Mouse (Mus musculus) limb, embryonic 12.5 days (tissue): Measurements from ENCODE around the gene Ago3. TPM values are rescaled to one million over a fixed set of nuclear protein-coding genes. Genes with fewer than 3 reads are reported as not detected.

Source experiments
- ATAC-seq: fragments of 200-750 bp; cut with Nextera tagmentation; 2 replicates; pipeline ENCODE4 v1.8.0; 2017; ENCODE audit warnings: low read depth, moderate TSS enrichment; ENCODE audit not compliant: insufficient number of reproducible peaks, insufficient read depth, low FRiP score, low TSS enrichment
- H3K27ac ChIP-seq: fragments of 300-500 bp; sonication (generic); 2 replicates; pipeline ENCODE4 v1.5.1; 2016; ENCODE audit warnings: mild to moderate bottlenecking, moderate library complexity
- H3K27me3 ChIP-seq: fragments of 300-500 bp; sonication (generic); 2 replicates; pipeline ENCODE4 v1.6.1; 2016; ENCODE audit warnings: mild to moderate bottlenecking, moderate library complexity
- H3K36me3 ChIP-seq: fragments of 300-500 bp; sonication (generic); 2 replicates; pipeline ENCODE4 v1.6.1; 2016; ENCODE audit warnings: mild to moderate bottlenecking, moderate library complexity
- H3K4me1 ChIP-seq: fragments of 300-500 bp; sonication (generic); replicated peaks from 2 replicates; pipeline ENCODE4 v1.6.1; 2016
- H3K4me2 ChIP-seq: fragments of 300-500 bp; sonication (generic); 2 replicates; pipeline ENCODE4 v1.6.1; 2016; ENCODE audit warnings: mild to moderate bottlenecking, moderate library complexity
- H3K4me3 ChIP-seq: fragments of 300-500 bp; sonication (generic); replicated peaks from 2 replicates; pipeline ENCODE4 v1.5.1; 2016; ENCODE audit warnings: mild to moderate bottlenecking
- H3K9ac ChIP-seq: fragments of 300-500 bp; sonication (generic); replicated peaks from 2 replicates; pipeline ENCODE4 v1.6.1; 2016; ENCODE audit warnings: mild to moderate bottlenecking, moderate library complexity
- H3K9me3 ChIP-seq: fragments of 300-500 bp; sonication (generic); 2 replicates; pipeline ENCODE4 v1.6.1; 2016; ENCODE audit warnings: mild to moderate bottlenecking, moderate library complexity
- WGBS: fragments of 180-500 bp; shearing (Covaris S2); methylation state at CpG from one replicate; pipeline ENCODE4 v1.1.7; 2016; 5-methylcytosine and 5-hydroxymethylcytosine counted together
- polyA plus RNA-seq: library from polyadenylated mRNA; unstranded; fragments of >200 nt; fragmentation: Nextera tagmentation; extraction: Ambion mirVana; gene quantifications from 2 replicates; pipeline ENCODE4 v1.2.1, GENCODE M21; 2016

Gene Ago3
- polyA plus RNA-seq, 1 experiment from 2014 or later: 18.8 TPM

GRCm38 (mm10) chr4:126423866-126424265, 5.5 kb downstream of the Ago3 start:
- no peaks in the 10 kb centered on the region for H3K9me3 ChIP-seq
- no peak overlapping the region for H3K9ac ChIP-seq
- no peaks in the 10 kb centered on the region for H3K36me3 ChIP-seq
- ATAC-seq: no peak
- 84% methylated on average over 2 of the region's 2 CpGs for WGBS
- no peak overlapping the region for H3K4me2 ChIP-seq
- no peaks in the 10 kb centered on the region for H3K27me3 ChIP-seq
- no peak overlapping the region for H3K27ac ChIP-seq
- no peak overlapping the region for H3K4me3 ChIP-seq
- H3K4me1 ChIP-seq: peaks cover 6% of the 10 kb centered on the region; the same call in 1 of the 2 replicates

GRCm38 (mm10) chr4:126415707-126416106, 13.6 kb downstream of the Ago3 start:
- Histone ChIP-seq H3K9ac (no peak overlapping the region), H3K4me3 (no peak overlapping the region), H3K36me3 (peaks cover 10% of the 10 kb centered on the region; the same call in 1 of the 2 replicates), H3K27me3 (no peaks in the 10 kb centered on the region), H3K4me2 (no peak overlapping the region), H3K9me3 (no peaks in the 10 kb centered on the region), H3K27ac (no peak overlapping the region), H3K4me1 (no peaks in the 10 kb centered on the region)
- ATAC-seq: no peak

GRCm38 (mm10) chr4:126412526-126412925, 16.8 kb downstream of the Ago3 start:
- H3K27ac ChIP-seq: no peak overlapping the region
- 92% methylated on average over 3 of the region's 3 CpGs for WGBS

GRCm38 (mm10) chr4:126371497-126371896, 57.9 kb downstream of the Ago3 start:
- WGBS: 89% methylated on average over 9 of the region's 9 CpGs
- Histone ChIP-seq H3K9me3 (no peaks in the 10 kb centered on the region), H3K4me1 (no peaks in the 10 kb centered on the region), H3K27ac (no peak overlapping the region), H3K4me2 (no peak overlapping the region), H3K4me3 (no peak overlapping the region), H3K36me3 (peaks cover 33% of the 10 kb centered on the region), H3K9ac (no peak overlapping the region), H3K27me3 (no peaks in the 10 kb centered on the region)
- no peak for ATAC-seq

More at GRCm38 (mm10) chr4:126412526-126412925, 16.8 kb downstream of the Ago3 start:
- Histone ChIP-seq H3K36me3 (peaks cover 10% of the 10 kb centered on the region; the same call in 1 of the 2 replicates), H3K27me3 (no peaks in the 10 kb centered on the region), H3K4me1 (no peaks in the 10 kb centered on the region), H3K4me2 (no peak overlapping the region), H3K9ac (no peak overlapping the region), H3K4me3 (no peak overlapping the region), H3K9me3 (no peaks in the 10 kb centered on the region)
- no peak for ATAC-seq

GRCm38 (mm10) chr4:126360069-126360468, 69.3 kb downstream of the Ago3 start:
- Histone ChIP-seq H3K27me3 (no peaks in the 10 kb centered on the region), H3K9ac (no peak overlapping the region), H3K4me3 (no peak overlapping the region), H3K9me3 (no peaks in the 10 kb centered on the region), H3K4me1 (no peaks in the 10 kb centered on the region), H3K4me2 (no peak overlapping the region), H3K27ac (no peak overlapping the region), H3K36me3 (peaks cover 64% of the 10 kb centered on the region)
- ATAC-seq: no peak
- WGBS: 95% methylated on average over 1 of the region's 1 CpGs

- Histone ChIP-seq H3K27ac (no peak overlapping the region), H3K27me3 (no peaks in the 10 kb centered on the region), H3K9me3 (no peaks in the 10 kb centered on the region), H3K36me3 (peaks cover 35% of the 10 kb centered on the region), H3K4me2 (no peak overlapping the region), H3K9ac (no peak overlapping the region), H3K4me3 (no peak overlapping the region), H3K4me1 (peaks cover 3% of the 10 kb centered on the region; the same call in 1 of the 2 replicates)
- 80% methylated on average over 4 of the region's 4 CpGs for WGBS
- ATAC-seq: no peak
Measured at GRCm38 (mm10) chr4:126343451-126343850, 85.9 kb downstream of the Ago3 start.

- H3K9me3 ChIP-seq: no peaks in the 10 kb centered on the region
- H3K4me1 ChIP-seq: peaks cover 9% of the 10 kb centered on the region; the same call in 1 of the 2 replicates
- H3K36me3 ChIP-seq: peaks cover 9% of the 10 kb centered on the region
- no peak overlapping the region for H3K27ac ChIP-seq
- H3K27me3 ChIP-seq: no peaks in the 10 kb centered on the region
- no peak overlapping the region for H3K9ac ChIP-seq
- H3K4me2 ChIP-seq: no peak overlapping the region
- ATAC-seq: no peak
- WGBS: 68% methylated on average over 4 of the region's 4 CpGs
- no peak overlapping the region for H3K4me3 ChIP-seq
Measured at GRCm38 (mm10) chr4:126339461-126339860, 89.9 kb downstream of the Ago3 start.

GRCm38 (mm10) chr4:126332358-126332757, 97.0 kb downstream of the Ago3 start:
- no peaks in the 10 kb centered on the region for H3K9me3 ChIP-seq
- no peak overlapping the region for H3K9ac ChIP-seq
- no peak overlapping the region for H3K4me2 ChIP-seq
- 52% methylated on average over 3 of the region's 3 CpGs for WGBS
- no peak for ATAC-seq
- H3K4me3 ChIP-seq: no peak overlapping the region
- peaks cover 6% of the 10 kb centered on the region; the same call in 1 of the 2 replicates for H3K36me3 ChIP-seq
- peaks cover 6% of the 10 kb centered on the region; the same call in 1 of the 2 replicates for H3K4me1 ChIP-seq
- no peaks in the 10 kb centered on the region for H3K27me3 ChIP-seq
- no peak overlapping the region for H3K27ac ChIP-seq

GRCm38 (mm10) chr4:126331751-126332150, 97.6 kb downstream of the Ago3 start:
- H3K4me3 ChIP-seq: no peak overlapping the region
- WGBS: 74% methylated on average over 1 of the region's 1 CpGs
- peaks cover 6% of the 10 kb centered on the region; the same call in 1 of the 2 replicates for H3K36me3 ChIP-seq
- no peak overlapping the region for H3K4me2 ChIP-seq
- no peak overlapping the region for H3K27ac ChIP-seq
- H3K27me3 ChIP-seq: peaks cover 3% of the 10 kb centered on the region; the same call in 1 of the 2 replicates
- ATAC-seq: no peak
- H3K9me3 ChIP-seq: no peaks in the 10 kb centered on the region
- H3K4me1 ChIP-seq: peaks cover 6% of the 10 kb centered on the region; the same call in 1 of the 2 replicates
- no peak overlapping the region for H3K9ac ChIP-seq

GRCm38 (mm10) chr4:126330295-126330694, 99.1 kb downstream of the Ago3 start:
- no peak overlapping the region for H3K4me2 ChIP-seq
- H3K27me3 ChIP-seq: peaks cover 12% of the 10 kb centered on the region
- peaks cover 10% of the 10 kb centered on the region for H3K4me1 ChIP-seq
- no peak overlapping the region for H3K4me3 ChIP-seq
- H3K27ac ChIP-seq: no peak overlapping the region
- peaks cover 6% of the 10 kb centered on the region; the same call in 1 of the 2 replicates for H3K36me3 ChIP-seq
- H3K9me3 ChIP-seq: no peaks in the 10 kb centered on the region
- 94% methylated on average over 4 of the region's 4 CpGs for WGBS
- no peak for ATAC-seq
- no peak overlapping the region for H3K9ac ChIP-seq

- H3K9ac ChIP-seq: no peak overlapping the region
- H3K27me3 ChIP-seq: peaks cover 46% of the 10 kb centered on the region
- no peaks in the 10 kb centered on the region for H3K9me3 ChIP-seq
- no peak overlapping the region for H3K4me3 ChIP-seq
- 13% methylated on average over 6 of the region's 6 CpGs for whole genome bisulfite sequencing
- no peak for ATAC-seq
- no peaks in the 10 kb centered on the region for H3K36me3 ChIP-seq
- peaks cover 14% of the 10 kb centered on the region for H3K4me1 ChIP-seq
- H3K4me2 ChIP-seq: no peak overlapping the region
- H3K27ac ChIP-seq: no peak overlapping the region
Measured at GRCm38 (mm10) chr4:126326036-126326435, 103.3 kb downstream of the Ago3 start.

GRCm38 (mm10) chr4:126325281-126325861, 104.0 kb downstream of the Ago3 start, which contains the start of gene Tekt2:
Gene Tekt2, minus strand, starts transcription at chr4:126325688.
- Histone ChIP-seq H3K27ac (peak within 1 kb of the TSS; percentile 42; the same call in 1 of the 2 replicates), H3K36me3 (no peaks in the 10 kb centered on the region), H3K9ac (peak within 1 kb of the TSS; percentile 42; the same call in 1 of the 2 replicates), H3K4me2 (peak within 1 kb of the TSS; percentile 51), H3K4me3 (peak within 1 kb of the TSS; percentile 19), H3K27me3 (peaks cover 46% of the 10 kb centered on the region), H3K4me1 (peaks cover 19% of the 10 kb centered on the region), H3K9me3 (no peaks in the 10 kb centered on the region)
- WGBS: 7% methylated on average over 23 of the region's 23 CpGs
- no peak for ATAC-seq
